Mouse (Mus musculus): ENCODE results near the gene Npw. TPM values are rescaled to one million over a fixed set of nuclear protein-coding genes. Genes with fewer than 3 reads are reported as not detected.

The Npw gene
- polyA plus RNA-seq, 1 experiment from 2014 or later: 0.42 TPM

DNA sequence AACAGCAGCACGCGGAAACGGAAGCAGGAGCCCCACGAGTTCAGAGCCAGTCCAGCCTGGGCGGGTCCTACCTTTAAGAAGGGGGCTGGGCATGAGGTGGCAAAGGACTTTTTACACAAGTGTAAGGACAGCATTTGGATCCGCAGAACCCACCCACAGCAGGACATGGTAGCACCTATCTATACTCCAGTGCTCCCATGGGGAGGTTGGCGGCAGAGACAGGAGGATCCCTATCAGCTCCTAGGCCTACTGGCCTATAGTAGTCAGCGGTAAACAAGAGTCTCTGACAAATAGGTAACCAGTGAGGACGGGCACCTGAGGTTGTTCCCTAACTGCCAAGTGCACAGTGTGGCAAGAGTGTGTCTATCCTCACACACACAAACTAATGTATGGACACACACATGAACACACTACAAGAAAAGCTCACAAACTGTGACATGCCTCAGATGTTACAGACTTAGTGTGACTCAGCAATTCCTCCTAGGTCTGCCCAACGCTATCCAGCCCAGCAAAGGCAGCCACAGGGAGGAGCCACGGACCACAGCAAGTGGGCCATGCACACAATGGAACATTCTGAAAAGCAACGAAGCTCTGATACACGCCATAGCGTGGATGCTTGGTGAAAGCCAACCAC is 40.6 kb downstream of the Npw start:
- Histone ChIP-seq H3K36me3 (peaks cover 89% of the 10 kb centered on the region), H3K4me2 (no peak overlapping the region), H3K4me3 (replicated peaks) (no peak overlapping the region), H3K27ac (replicated peaks) (no peak overlapping the region), H3K4me1 (no peaks in the 10 kb centered on the region), H3K27me3 (replicated peaks) (no peaks in the 10 kb centered on the region), H3K9me3 (replicated peaks) (no peaks in the 10 kb centered on the region), H3K9ac (replicated peaks) (no peak overlapping the region)
- no peak for ATAC-seq (ENCODE audit: low FRiP score)
- 91% methylated on average over 14 of the region's 14 CpGs for WGBS

DNA sequence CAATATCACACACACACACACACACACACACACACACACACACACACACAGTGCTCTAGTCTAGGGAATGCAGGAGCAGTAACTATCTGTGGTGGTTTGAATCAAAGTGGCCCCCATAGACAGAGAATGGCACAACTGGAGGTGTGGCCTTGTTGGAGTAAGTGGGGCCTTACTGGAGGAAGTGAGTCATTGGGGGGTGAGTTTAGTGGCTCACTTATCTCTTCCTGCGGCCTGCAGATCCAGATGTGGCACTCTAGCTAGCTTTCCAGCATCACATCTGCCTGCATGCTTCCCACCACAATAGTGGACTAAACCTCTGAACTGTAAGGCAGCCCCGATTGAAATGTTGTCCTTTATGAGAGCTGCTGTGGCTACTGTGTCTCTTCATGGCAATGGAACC is 47.5 kb downstream of the Npw start:
- Histone ChIP-seq H3K4me3 (replicated peaks) (no peak overlapping the region), H3K27ac (replicated peaks) (no peak overlapping the region), H3K36me3 (peaks cover 76% of the 10 kb centered on the region), H3K27me3 (replicated peaks) (no peaks in the 10 kb centered on the region), H3K9me3 (replicated peaks) (no peaks in the 10 kb centered on the region), H3K4me2 (no peak overlapping the region), H3K4me1 (no peaks in the 10 kb centered on the region), H3K9ac (replicated peaks) (no peak overlapping the region)
- ATAC-seq (ENCODE audit: low FRiP score): no peak
- WGBS: 89% methylated on average over 2 of the region's 2 CpGs

DNA sequence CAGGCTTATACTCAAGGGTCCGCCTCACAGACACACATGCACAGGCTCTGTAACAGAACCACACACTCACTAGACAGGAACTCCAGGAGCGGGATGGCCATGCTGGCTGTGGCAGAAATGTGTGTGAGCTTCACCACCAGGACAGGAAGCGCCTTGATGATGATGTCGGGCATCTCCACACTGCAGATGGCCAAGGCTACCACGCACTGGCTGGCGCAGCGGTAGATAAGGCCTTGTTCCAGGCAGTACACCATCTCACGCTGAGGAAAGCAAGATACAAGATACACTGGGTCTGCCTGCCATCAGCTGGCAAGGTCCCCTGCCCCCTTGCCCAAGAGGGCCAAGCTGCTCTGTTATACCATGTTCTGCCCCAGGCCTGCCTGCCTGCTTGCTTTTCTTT is 49.4 kb downstream of the Npw start:
- Histone ChIP-seq H3K4me3 (replicated peaks) (no peak overlapping the region), H3K27ac (replicated peaks) (no peak overlapping the region), H3K27me3 (replicated peaks) (no peaks in the 10 kb centered on the region), H3K4me1 (no peaks in the 10 kb centered on the region), H3K4me2 (no peak overlapping the region), H3K9ac (replicated peaks) (no peak overlapping the region), H3K9me3 (replicated peaks) (no peaks in the 10 kb centered on the region), H3K36me3 (peaks cover 77% of the 10 kb centered on the region)
- 93% methylated on average over 8 of the region's 8 CpGs for WGBS
- no peak for ATAC-seq (ENCODE audit: low FRiP score)

DNA sequence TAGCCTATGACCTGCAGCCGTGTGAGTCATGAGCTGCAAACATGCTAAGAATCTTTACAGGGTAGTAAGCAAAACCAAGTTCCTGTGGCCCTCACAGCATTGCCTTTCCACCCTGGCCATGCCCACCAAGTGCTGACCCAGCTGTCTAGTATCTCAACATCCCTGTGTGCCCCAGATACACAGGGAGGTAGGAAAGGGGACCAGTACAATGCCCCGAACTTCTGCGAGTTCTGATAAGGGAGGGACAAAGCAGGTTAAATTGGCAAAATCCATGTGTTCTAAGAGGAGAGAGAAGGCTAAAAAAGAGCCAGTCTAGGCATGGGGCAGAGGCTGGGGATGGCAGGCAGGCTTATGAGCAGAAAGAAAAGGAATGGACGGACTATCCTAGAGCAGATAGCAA is 49.9 kb downstream of the Npw start:
- 95% methylated on average over 4 of the region's 4 CpGs for WGBS
- H3K4me2 ChIP-seq: no peak overlapping the region
- ATAC-seq (ENCODE audit: low FRiP score): no peak
- H3K27ac ChIP-seq (replicated peaks): no peak overlapping the region
- H3K4me3 ChIP-seq (replicated peaks): no peak overlapping the region
- H3K36me3 ChIP-seq: peaks cover 73% of the 10 kb centered on the region
- H3K27me3 ChIP-seq (replicated peaks): no peaks in the 10 kb centered on the region
- H3K9ac ChIP-seq (replicated peaks): no peak overlapping the region
- H3K9me3 ChIP-seq (replicated peaks): no peaks in the 10 kb centered on the region
- no peaks in the 10 kb centered on the region for H3K4me1 ChIP-seq

Other genes starting within 250 kb of the Npw start
- gene Rnps1, start 243.9 kb downstream of the Npw start, polyA plus RNA-seq (2015; fragmentation: Nextera tagmentation; extraction: Ambion mirVana): 289 and 293 TPM in 2 replicates
- 51.5 and 58.8 TPM in 2 replicates for gene Eci1, start 231.8 kb downstream of the Npw start, polyA plus RNA-seq (2015; fragmentation: Nextera tagmentation; extraction: Ambion mirVana)
- gene Dnase1l2, start 215.4 kb downstream of the Npw start, polyA plus RNA-seq (2015; fragmentation: Nextera tagmentation; extraction: Ambion mirVana): 5.4 and 8.7 TPM in 2 replicates
- 46.3 and 49.5 TPM in 2 replicates for gene E4f1, start 188.1 kb downstream of the Npw start, polyA plus RNA-seq (2015; fragmentation: Nextera tagmentation; extraction: Ambion mirVana)
- gene Pgp, start 188.1 kb downstream of the Npw start, polyA plus RNA-seq (2015; fragmentation: Nextera tagmentation; extraction: Ambion mirVana): 76.1 and 79.7 TPM in 2 replicates
- gene Bricd5, start 184.6 kb downstream of the Npw start, polyA plus RNA-seq (2015; fragmentation: Nextera tagmentation; extraction: Ambion mirVana): 0.73 TPM in 1 of 2 replicates, not detected in the other
- 29.5 and 33.1 TPM in 2 replicates for gene Mlst8, start 179.4 kb downstream of the Npw start, polyA plus RNA-seq (2015; fragmentation: Nextera tagmentation; extraction: Ambion mirVana)
- gene Caskin1, start 169.9 kb downstream of the Npw start, polyA plus RNA-seq (2015; fragmentation: Nextera tagmentation; extraction: Ambion mirVana): 42.7 and 53.4 TPM in 2 replicates
- gene Traf7, start 130.5 kb downstream of the Npw start, polyA plus RNA-seq (2015; fragmentation: Nextera tagmentation; extraction: Ambion mirVana): 83.2 and 89.4 TPM in 2 replicates
- gene Rab26, start 124.2 kb downstream of the Npw start, polyA plus RNA-seq (2015; fragmentation: Nextera tagmentation; extraction: Ambion mirVana): 6.1 and 9.1 TPM in 2 replicates
- gene Pkd1, start 108.6 kb downstream of the Npw start, polyA plus RNA-seq (2015; fragmentation: Nextera tagmentation; extraction: Ambion mirVana): 31.2 and 31.7 TPM in 2 replicates
- gene Tsc2, start 25.8 kb downstream of the Npw start, polyA plus RNA-seq (2015; fragmentation: Nextera tagmentation; extraction: Ambion mirVana): 60.6 and 68.8 TPM in 2 replicates
- 8.3 and 10.0 TPM in 2 replicates for gene Nthl1, start 25.8 kb downstream of the Npw start, polyA plus RNA-seq (2015; fragmentation: Nextera tagmentation; extraction: Ambion mirVana)
- gene Slc9a3r2, start 8.1 kb downstream of the Npw start, polyA plus RNA-seq (2015; fragmentation: Nextera tagmentation; extraction: Ambion mirVana): 60.2 and 65.7 TPM in 2 replicates
- 19.2 and 20.5 TPM in 2 replicates for gene Zfp598, start 11.2 kb upstream of the Npw start, polyA plus RNA-seq (2015; fragmentation: Nextera tagmentation; extraction: Ambion mirVana)
- 214 and 242 TPM in 2 replicates for gene Syngr3, start 31.5 kb upstream of the Npw start, polyA plus RNA-seq (2015; fragmentation: Nextera tagmentation; extraction: Ambion mirVana)
- 36.5 and 37.9 TPM in 2 replicates for gene Gfer, start 37.7 kb upstream of the Npw start, polyA plus RNA-seq (2015; fragmentation: Nextera tagmentation; extraction: Ambion mirVana)
- gene Noxo1, start 37.8 kb upstream of the Npw start, polyA plus RNA-seq (2015; fragmentation: Nextera tagmentation; extraction: Ambion mirVana): 1.9 and 3.9 TPM in 2 replicates
- gene Tbl3, start 49.2 kb upstream of the Npw start, polyA plus RNA-seq (2015; fragmentation: Nextera tagmentation; extraction: Ambion mirVana): 55.6 and 66.5 TPM in 2 replicates
- gene Rnf151, start 59.6 kb upstream of the Npw start, polyA plus RNA-seq (2015; fragmentation: Nextera tagmentation; extraction: Ambion mirVana): 0.15 TPM in 1 of 2 replicates, not detected in the other
- 729 and 914 TPM in 2 replicates for gene Rps2, start 59.7 kb upstream of the Npw start, polyA plus RNA-seq (2015; fragmentation: Nextera tagmentation; extraction: Ambion mirVana)
- gene Ndufb10, start 66.0 kb upstream of the Npw start, polyA plus RNA-seq (2015; fragmentation: Nextera tagmentation; extraction: Ambion mirVana): 302 and 304 TPM in 2 replicates
- gene Rpl3l, start 69.4 kb upstream of the Npw start, polyA plus RNA-seq (2015; fragmentation: Nextera tagmentation; extraction: Ambion mirVana): 0.10 and 0.19 TPM in 2 replicates
- 23.2 and 24.4 TPM in 2 replicates for gene Msrb1, start 78.2 kb upstream of the Npw start, polyA plus RNA-seq (2015; fragmentation: Nextera tagmentation; extraction: Ambion mirVana)
- gene Hs3st6, start 94.5 kb upstream of the Npw start, polyA plus RNA-seq (2015; fragmentation: Nextera tagmentation; extraction: Ambion mirVana): 0.37 and 0.38 TPM in 2 replicates
- not detected in 2 replicates for gene Meiob, start 145.8 kb upstream of the Npw start, polyA plus RNA-seq (2015; fragmentation: Nextera tagmentation; extraction: Ambion mirVana)
- 74.7 and 78.9 TPM in 2 replicates for gene Hagh, start 181.7 kb upstream of the Npw start, polyA plus RNA-seq (2015; fragmentation: Nextera tagmentation; extraction: Ambion mirVana)
- 26.0 and 26.4 TPM in 2 replicates for gene Fahd1, start 191.9 kb upstream of the Npw start, polyA plus RNA-seq (2015; fragmentation: Nextera tagmentation; extraction: Ambion mirVana)
- 0.06 and 0.78 TPM in 2 replicates for gene Igfals, start 207.5 kb upstream of the Npw start, polyA plus RNA-seq (2015; fragmentation: Nextera tagmentation; extraction: Ambion mirVana)
- gene Nubp2, start 227.9 kb upstream of the Npw start, polyA plus RNA-seq (2015; fragmentation: Nextera tagmentation; extraction: Ambion mirVana): 63.2 and 68.9 TPM in 2 replicates
- 77.6 and 84.2 TPM in 2 replicates for gene Spsb3, start 228.2 kb upstream of the Npw start, polyA plus RNA-seq (2015; fragmentation: Nextera tagmentation; extraction: Ambion mirVana)
- 27.9 and 31.3 TPM in 2 replicates for gene Eme2, start 236.6 kb upstream of the Npw start, polyA plus RNA-seq (2015; fragmentation: Nextera tagmentation; extraction: Ambion mirVana)
- gene Mrps34, start 236.7 kb upstream of the Npw start, polyA plus RNA-seq (2015; fragmentation: Nextera tagmentation; extraction: Ambion mirVana): 89.0 and 89.5 TPM in 2 replicates
- gene Nme3, start 238.0 kb upstream of the Npw start, polyA plus RNA-seq (2015; fragmentation: Nextera tagmentation; extraction: Ambion mirVana): 92.9 and 105 TPM in 2 replicates